Mouse (Mus musculus): ENCODE measurements at regions not wholly inside any gene's neighbourhood (a gene's known extent, or its start where the extent isn't known, plus 50 kb on each side); places are given as distances from the start of the nearest gene placed in this dataset.

DNA sequence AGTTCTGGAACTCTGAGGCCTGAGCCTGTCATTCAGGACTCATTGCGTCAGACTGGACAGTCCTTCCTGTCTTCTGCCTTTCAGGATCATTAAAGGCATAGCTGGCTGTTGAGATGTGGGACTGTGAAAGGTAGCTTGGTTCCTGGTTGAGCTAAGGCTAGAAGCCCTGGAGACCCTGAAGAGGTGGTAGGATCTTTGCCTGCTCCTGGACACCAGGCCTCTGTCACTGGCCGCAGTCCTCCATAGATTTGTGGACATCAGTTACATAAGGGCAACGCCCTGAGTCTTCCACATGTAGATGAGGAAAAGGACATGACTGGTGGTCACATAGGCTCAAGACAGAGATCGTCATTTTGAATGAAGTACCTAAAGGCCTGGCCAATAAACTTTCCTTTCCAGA, 127.9 kb downstream of the Opa1 start:
- H3K4me3 ChIP-seq, result no peak overlapping the region
- no peak overlapping the region for H3K27ac ChIP-seq
- DNase-seq (ENCODE audit: extremely low spot score in 1 of 2, low spot score in 2 of 2), result no peak
- intact Hi-C loops (cut with DNase I), result no loop called here
- no peak for TF ChIP-seq CTCF (IDR thresholded peaks at IDR 0.05)

DNA sequence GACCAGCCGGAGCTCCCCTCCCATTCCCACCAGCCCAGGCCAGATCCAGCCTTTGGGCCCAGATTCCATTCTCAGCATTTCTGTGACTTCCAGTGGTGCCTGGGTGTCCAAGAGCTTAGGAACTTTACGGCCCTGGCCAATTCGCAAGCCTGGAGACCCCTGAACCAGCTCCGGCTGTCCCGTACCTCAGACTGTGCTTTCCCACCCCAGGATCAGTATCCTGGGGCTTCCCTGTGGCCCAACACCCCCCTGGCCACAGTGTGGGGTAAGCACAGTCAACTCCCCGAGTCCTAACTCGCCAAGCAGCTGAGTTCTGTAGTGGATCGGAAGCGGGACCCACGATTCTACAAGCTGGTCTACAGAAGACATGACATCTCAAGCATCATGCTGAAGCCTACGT, 128.5 kb downstream of the Opa1 start:
- intact Hi-C loops (cut with DNase I), result no loop called here
- DNase-seq (ENCODE audit: extremely low spot score in 1 of 2, low spot score in 2 of 2), result no peak
- no peak for TF ChIP-seq CTCF (IDR thresholded peaks at IDR 0.05)
- no peak overlapping the region for H3K4me3 ChIP-seq
- H3K27ac ChIP-seq, result no peak overlapping the region

DNA sequence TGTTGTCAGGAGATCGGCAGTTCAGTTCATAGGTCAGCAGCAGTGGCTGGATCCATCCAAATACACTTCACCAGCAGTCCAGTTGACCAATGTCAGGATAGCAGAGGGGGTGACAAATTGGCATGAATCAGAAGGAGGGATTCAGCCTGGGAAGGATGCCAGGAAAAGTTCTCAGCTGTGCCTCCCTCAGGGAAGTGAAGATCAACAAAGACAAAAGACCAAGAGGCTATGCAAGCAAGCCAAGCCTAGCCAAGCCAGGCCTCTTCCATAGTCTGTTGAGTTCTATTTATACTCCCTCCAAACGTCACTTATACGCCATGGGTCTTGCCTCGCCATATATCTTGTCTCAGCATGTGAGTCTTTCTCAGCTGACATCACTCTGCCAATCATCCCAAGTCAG, 129.9 kb downstream of the Opa1 start:
- H3K27ac ChIP-seq, result no peak overlapping the region
- H3K4me3 ChIP-seq, result no peak overlapping the region
- intact Hi-C loops (cut with DNase I), result no loop called here
- no peak for TF ChIP-seq CTCF (IDR thresholded peaks at IDR 0.05)
- no peak for DNase-seq (ENCODE audit: extremely low spot score in 1 of 2, low spot score in 2 of 2)

DNA sequence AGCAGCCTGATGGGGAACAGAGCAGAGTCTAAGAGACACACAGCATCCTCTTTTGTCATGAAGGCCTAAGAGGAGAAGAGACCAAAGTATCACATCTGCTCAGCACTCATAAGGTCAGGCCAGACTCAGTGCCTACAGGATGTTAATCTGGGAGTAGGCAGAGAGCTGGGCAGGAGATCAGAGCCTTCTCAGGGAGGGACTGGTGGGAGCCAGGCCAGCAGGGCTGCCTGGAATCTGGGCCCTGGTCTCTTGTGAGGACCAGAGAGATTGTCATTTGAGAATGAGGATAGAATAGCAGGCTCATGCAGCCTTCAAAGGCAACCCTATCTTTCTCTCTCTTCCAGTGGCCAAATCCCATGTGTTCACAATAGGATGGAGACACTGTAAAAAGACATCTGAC, 132.3 kb downstream of the Opa1 start:
- TF ChIP-seq CTCF (IDR thresholded peaks at IDR 0.05), result no peak
- intact Hi-C loops (cut with DNase I), result no loop called here
- no peak overlapping the region for H3K4me3 ChIP-seq
- H3K27ac ChIP-seq, result no peak overlapping the region
- DNase-seq (ENCODE audit: extremely low spot score in 1 of 2, low spot score in 2 of 2), result no peak

DNA sequence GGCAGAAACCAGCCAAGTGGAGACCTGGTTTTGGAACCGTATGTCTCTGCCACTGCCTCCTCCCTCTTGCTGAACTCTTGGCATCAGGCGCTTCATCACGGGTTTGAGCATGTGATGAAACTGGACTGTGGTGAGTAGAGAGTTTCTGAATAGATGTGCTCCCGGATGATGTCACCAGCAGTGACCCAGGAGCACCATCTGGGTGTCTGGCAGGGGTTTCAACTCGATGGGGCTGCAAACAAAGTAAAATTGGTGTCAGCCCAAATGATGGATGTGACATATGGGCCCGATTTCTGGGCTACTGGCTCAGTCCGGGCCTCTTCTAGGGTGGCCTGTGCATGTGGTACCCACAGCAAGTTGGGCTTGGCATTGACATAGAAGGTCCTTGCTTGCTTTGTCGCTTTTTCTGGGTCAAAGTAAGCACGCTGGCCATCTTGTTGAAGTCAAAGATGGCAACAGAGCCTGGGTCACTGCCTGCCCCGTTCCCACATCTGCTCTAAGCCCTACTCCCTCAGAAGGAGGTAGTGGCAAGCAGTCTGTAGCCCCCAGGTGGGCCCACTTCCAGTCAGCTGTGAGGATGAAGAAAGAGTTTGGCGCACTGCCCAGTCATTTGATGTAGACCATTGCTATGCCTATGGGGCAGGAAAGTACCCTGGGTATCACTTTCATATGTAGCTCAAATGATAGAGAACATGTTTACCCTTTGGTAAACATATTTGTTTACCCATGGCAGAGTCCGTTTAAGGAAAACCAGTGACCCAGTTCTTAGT, 133.0 kb downstream of the Opa1 start:
- Histone ChIP-seq H3K4me3 (no peak overlapping the region), H3K27ac (no peak overlapping the region)
- no peak for TF ChIP-seq CTCF (IDR thresholded peaks at IDR 0.05)
- DNase-seq (ENCODE audit: extremely low spot score in 1 of 2, low spot score in 2 of 2), result no peak
- intact Hi-C loops (cut with DNase I), result no loop called here

DNA sequence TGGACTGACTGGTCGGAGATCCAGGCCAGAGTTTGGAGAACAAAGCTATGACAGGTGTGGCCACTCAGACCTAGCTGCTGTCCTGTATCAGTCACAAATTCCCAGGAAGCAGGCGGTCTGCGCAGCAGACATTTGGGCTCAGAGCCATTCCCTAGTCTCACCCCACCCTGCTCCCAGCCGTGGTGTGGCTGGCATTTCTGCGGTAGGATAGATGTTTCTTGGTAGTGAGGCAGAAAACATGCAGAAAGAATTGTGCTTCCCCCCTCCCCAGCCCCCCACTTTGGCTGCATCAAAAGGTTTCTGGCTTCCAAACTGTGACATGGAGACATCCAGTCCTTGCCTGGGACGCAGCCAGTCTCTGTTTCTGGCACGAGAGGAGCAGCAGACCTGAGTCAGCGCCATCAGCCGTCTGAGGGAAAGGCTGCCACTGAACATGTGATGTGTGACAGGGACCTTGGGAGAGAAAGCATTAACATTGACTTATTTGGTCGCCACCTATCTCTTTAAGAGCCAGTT, 135.5 kb downstream of the Opa1 start:
- TF ChIP-seq CTCF (IDR thresholded peaks at IDR 0.05), result no peak
- no peak for DNase-seq (ENCODE audit: extremely low spot score in 1 of 2, low spot score in 2 of 2)
- H3K4me3 ChIP-seq, result no peak overlapping the region
- intact Hi-C loops (cut with DNase I), result no loop called here
- H3K27ac ChIP-seq, result no peak overlapping the region

DNA sequence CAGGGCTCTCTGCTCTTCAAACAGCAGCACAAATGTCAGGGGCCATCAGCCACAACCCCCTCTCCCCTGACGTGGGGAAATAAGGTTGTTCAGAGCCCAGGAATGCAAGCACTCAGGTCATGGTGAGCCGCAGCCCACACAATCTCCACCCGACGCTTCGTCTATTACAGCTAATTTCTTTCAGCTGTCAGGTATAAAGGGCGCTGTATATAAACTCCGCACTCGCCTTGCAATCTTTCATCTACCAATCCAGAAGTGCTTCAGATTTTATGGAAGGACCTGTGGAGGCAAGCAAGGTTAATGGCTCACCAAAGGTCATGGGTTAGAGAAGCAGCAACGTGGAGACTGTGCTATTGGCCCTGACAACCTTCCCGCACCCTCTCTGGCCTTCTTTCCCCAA, 139.8 kb downstream of the Opa1 start:
- H3K27ac ChIP-seq, result no peak overlapping the region
- intact Hi-C loops (cut with DNase I), result no loop called here
- H3K4me3 ChIP-seq, result no peak overlapping the region
- DNase-seq (ENCODE audit: extremely low spot score in 1 of 2, low spot score in 2 of 2), result no peak
- TF ChIP-seq CTCF (IDR thresholded peaks at IDR 0.05), result no peak

DNA sequence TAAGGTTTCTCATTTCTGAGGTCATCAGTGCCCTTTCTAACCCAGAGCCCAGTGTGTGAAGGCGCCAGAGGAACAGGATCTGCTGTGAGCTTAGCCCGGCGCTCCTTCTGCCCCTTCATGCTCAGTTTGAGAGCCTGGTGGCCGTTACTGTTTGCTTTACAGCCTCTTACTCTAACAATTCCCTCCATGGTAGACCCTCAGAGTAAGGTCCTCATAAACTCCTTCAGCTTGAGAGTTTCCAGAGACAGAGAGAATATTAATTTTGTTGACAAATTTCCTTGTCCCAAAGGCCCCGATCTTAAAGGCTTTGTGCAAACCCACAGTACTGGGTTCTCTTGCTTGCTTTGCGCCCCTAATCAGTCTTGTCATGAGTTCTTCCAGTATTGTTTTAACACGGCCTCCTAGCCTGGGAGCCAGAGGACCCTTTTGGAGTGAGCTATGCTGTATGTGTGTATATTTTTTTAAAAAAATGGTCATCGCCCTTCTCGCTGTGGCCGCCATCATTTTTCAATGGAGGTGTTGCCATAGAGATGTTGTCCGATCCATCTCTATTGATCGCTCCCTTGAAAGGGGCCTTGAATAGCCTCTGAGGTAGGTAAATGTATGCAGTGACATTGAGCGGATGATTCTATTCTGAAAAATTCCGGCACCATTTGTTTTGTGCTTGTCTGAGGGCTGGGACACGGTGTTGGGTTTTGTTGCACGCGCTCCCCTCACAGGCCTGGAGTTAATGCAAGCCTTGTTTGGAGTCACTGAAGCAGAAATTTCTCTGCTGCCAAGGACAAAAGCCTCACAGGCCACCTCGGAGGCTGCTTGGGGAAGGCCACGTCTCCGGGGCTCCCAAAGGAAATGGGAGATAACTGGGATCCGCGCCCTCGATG, 140.7 kb downstream of the Opa1 start:
- intact Hi-C loops (cut with DNase I), result no loop called here
- Histone ChIP-seq H3K4me3 (no peak overlapping the region), H3K27ac (no peak overlapping the region)
- no peak for TF ChIP-seq CTCF (IDR thresholded peaks at IDR 0.05)
- DNase-seq (ENCODE audit: extremely low spot score in 1 of 2, low spot score in 2 of 2), result no peak

DNA sequence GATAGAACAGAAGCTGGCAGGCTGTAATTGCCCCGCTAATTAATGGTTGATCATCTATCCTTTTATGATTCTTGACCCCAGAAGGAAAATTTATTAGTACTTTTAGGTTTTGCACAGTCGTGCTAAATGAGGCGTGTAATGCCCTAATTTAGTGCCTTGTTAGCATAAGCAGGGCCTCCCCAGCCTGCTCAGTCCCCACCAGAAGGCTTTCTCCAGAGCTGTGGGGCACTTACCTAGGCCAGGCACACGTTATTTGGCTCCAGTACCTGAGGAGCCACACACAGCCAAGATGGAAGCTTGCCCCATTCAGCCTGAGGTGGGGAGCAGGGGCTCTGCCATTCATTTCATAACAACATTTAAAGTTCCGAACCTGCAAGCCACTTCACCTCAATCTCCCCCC, 146.0 kb downstream of the Opa1 start:
- DNase-seq (ENCODE audit: extremely low spot score in 1 of 2, low spot score in 2 of 2), result no peak
- intact Hi-C loops (cut with DNase I), result no loop called here
- no peak overlapping the region for H3K4me3 ChIP-seq
- no peak overlapping the region for H3K27ac ChIP-seq
- TF ChIP-seq CTCF (IDR thresholded peaks at IDR 0.05), result no peak

DNA sequence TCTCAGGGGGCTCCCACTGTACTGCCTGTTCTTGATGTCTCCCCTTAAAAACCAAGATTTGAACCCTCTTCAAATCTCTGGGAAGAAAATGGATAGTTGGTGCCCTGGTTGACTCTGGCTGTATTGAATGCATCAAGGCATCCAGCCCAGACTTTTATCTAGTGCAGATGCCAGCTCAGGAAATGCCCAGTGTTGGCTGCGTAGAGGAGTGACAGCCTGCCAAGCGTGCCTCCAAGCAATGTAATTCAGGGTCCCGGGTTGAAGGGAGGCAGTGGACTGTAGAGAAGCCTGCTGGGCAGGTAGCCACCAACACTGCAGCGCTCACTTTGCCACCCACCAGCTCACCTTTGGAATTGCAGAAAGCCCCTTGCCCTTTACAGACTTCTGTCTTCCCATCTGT, 146.4 kb downstream of the Opa1 start:
- no peak overlapping the region for H3K27ac ChIP-seq
- no peak for TF ChIP-seq CTCF (IDR thresholded peaks at IDR 0.05)
- no peak overlapping the region for H3K4me3 ChIP-seq
- no peak for DNase-seq (ENCODE audit: extremely low spot score in 1 of 2, low spot score in 2 of 2)
- intact Hi-C loops (cut with DNase I), result no loop called here

DNA sequence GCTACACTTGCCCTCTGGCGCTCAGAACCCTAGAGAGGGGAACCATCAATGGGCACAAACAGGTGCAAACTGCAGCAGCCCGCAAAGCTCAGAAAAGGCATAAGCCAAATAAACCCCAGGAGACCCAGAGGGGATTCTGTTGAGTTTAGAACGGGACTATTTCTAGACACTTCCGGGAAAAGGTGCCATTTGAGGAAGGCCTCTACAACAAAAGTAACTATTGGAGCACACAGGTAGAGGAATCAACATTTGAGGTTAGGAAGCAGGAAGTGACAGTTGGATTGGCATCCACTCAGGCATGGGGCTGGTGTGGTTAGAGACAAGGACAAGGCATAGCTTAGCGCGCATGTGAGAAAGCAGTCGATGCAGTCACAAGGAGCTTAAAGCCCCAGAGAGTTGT, 148.3 kb downstream of the Opa1 start:
- no peak for DNase-seq (ENCODE audit: extremely low spot score in 1 of 2, low spot score in 2 of 2)
- no peak for TF ChIP-seq CTCF (IDR thresholded peaks at IDR 0.05)
- Histone ChIP-seq H3K27ac (no peak overlapping the region), H3K4me3 (no peak overlapping the region)
- intact Hi-C loops (cut with DNase I), result no loop called here

DNA sequence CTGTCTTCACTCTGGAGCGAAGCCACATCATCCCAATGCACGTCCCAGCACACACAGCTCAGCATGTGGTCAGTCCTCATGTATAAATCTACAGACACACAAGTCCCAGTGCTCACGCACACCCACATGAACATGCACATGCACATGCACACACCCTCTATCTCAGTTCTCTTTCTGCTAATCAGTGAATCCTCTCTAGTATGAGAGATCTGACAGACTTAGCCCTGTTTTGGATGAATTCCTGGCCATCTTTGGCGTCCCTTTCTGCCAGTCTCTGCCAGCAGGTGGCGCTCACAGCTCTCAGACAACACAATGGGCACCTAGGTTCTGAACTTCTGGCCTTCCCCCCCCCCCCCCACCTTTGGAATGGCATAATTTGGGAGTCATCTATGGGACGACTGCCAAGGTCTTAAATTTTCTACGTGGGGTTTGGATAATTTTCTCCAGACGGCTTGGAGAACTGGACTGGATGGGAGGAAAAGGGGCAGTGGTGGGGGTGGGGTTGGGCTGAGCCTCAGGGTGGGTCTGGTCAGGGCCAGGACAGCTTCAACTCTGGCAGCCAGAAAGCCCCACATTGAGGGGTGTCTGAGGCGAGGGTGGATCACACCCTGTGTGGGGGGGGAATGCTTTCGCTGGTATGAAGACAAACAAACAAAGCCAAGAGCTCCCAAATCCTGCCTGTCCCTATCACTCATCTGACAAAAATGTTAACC, 149.8 kb downstream of the Opa1 start:
- Histone ChIP-seq H3K27ac (no peak overlapping the region), H3K4me3 (no peak overlapping the region)
- intact Hi-C loops (cut with DNase I), result loop anchor here (1.0 kb wide), 3 partner anchors 338 to 507 kb away; no protein-coding TSS in a partner anchor
- TF ChIP-seq CTCF (IDR thresholded peaks at IDR 0.05), result peak; percentile 80
- DNase-seq (ENCODE audit: extremely low spot score in 1 of 2, low spot score in 2 of 2), result peak; percentile 74 to 87

Data from left cerebral cortex, adult 2 months (tissue).